Mouse (Mus musculus): ENCODE results near the gene Rsad1. TPM values are rescaled to one million over a fixed set of nuclear protein-coding genes. Genes with fewer than 3 reads are reported as not detected.

Gene Rsad1
- polyA plus RNA-seq, 1 experiment, result 5.7 TPM

- Histone ChIP-seq H3K4me1 (ENCODE audit: control insufficient read depth, insufficient read depth, insufficient read length) (peaks cover 4% of the 10 kb centered on the region; the same call in 1 of the 2 replicates), H3K4me3 (ENCODE audit: extremely low read depth, insufficient read depth, insufficient read length) (no peak overlapping the region), H3K27ac (ENCODE audit: insufficient read depth, low read length) (no peak overlapping the region), H3K36me3 (ENCODE audit: control insufficient read depth, insufficient read depth, low read length) (0 out of 2 replicates have a peak, but pooled peaks cover 2% of the 10 kb centered on the region), H3K27me3 (ENCODE audit: control insufficient read depth, insufficient read depth, low read length) (no peaks in the 10 kb centered on the region)
- DNase-seq (ENCODE audit: low read depth in 1 of 2, low spot score in 2 of 2), result no peak
- WGBS, result 96% methylated on average over 12 of the region's 12 CpGs
- TF ChIP-seq POLR2A (IDR thresholded peaks at IDR 0.05; ENCODE audit: low read depth, low read length) (no peak), CTCF (IDR thresholded peaks at IDR 0.05; ENCODE audit: extremely low read depth, insufficient read depth, insufficient read length, insufficient replicate concordance) (no peak)
Measured at GRCm38 (mm10) chr11:94543344-94543743, 5.7 kb downstream of the Rsad1 start.

DNA sequence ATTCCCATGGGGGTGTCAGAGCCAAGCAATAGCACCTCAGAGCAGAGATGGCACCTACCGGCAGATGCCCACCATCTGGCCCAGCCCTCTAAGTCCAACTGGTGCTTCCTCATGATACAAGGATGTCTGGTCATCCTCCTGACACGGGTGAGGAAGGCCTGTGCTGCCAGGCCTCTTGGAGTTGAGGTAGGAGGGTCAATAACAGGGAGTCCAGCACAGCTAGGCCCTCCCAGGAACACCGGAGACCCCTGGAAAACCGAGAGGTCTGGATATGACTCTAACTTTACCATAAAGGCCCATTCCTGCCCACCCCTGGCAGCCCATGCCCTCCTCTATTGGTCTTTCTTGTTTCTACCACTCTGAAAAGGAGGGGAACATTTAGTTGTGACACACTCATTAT, 6.7 kb downstream of the Rsad1 start:
- H3K27ac ChIP-seq (ENCODE audit: insufficient read depth, low read length), result no peak overlapping the region
- 0 out of 2 replicates have a peak, but pooled peaks cover 2% of the 10 kb centered on the region for H3K36me3 ChIP-seq (ENCODE audit: control insufficient read depth, insufficient read depth, low read length)
- TF ChIP-seq CTCF (IDR thresholded peaks at IDR 0.05; ENCODE audit: extremely low read depth, insufficient read depth, insufficient read length, insufficient replicate concordance) (no peak), POLR2A (IDR thresholded peaks at IDR 0.05; ENCODE audit: low read depth, low read length) (no peak)
- no peaks in the 10 kb centered on the region for H3K27me3 ChIP-seq (ENCODE audit: control insufficient read depth, insufficient read depth, low read length)
- DNase-seq (ENCODE audit: low read depth in 1 of 2, low spot score in 2 of 2), result no peak
- H3K4me1 ChIP-seq (ENCODE audit: control insufficient read depth, insufficient read depth, insufficient read length), result no peaks in the 10 kb centered on the region
- WGBS, result 85% methylated on average over 4 of the region's 4 CpGs
- H3K4me3 ChIP-seq (ENCODE audit: extremely low read depth, insufficient read depth, insufficient read length), result no peak overlapping the region

DNA sequence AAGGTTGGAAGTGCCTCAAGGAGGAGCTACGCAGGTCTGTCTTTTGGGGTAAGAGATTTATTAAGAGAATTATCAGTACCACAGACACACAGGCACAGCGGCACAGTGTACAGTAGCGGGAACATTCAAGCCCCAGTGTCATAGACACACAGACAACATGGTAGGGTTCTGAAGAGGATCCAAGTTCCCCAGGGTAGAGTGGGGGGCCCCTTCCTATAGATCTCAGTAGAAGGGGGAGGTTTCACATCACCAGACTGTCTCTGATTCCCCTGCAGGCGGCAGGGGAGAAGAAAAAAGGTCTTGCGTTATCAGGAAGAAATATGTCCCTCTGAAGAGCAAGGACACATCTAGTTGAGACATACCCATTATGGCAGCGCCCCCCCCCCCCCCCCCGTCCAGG, 9.3 kb downstream of the Rsad1 start:
- Histone ChIP-seq H3K27me3 (ENCODE audit: control insufficient read depth, insufficient read depth, low read length) (no peaks in the 10 kb centered on the region), H3K4me3 (ENCODE audit: extremely low read depth, insufficient read depth, insufficient read length) (no peak overlapping the region), H3K36me3 (ENCODE audit: control insufficient read depth, insufficient read depth, low read length) (0 out of 2 replicates have a peak, but pooled peaks cover 2% of the 10 kb centered on the region), H3K4me1 (ENCODE audit: control insufficient read depth, insufficient read depth, insufficient read length) (no peaks in the 10 kb centered on the region), H3K27ac (ENCODE audit: insufficient read depth, low read length) (no peak overlapping the region)
- DNase-seq (ENCODE audit: low read depth in 1 of 2, low spot score in 2 of 2), result no peak
- WGBS, result 91% methylated on average over 7 of the region's 7 CpGs
- TF ChIP-seq CTCF (IDR thresholded peaks at IDR 0.05; ENCODE audit: extremely low read depth, insufficient read depth, insufficient read length, insufficient replicate concordance) (no peak), POLR2A (IDR thresholded peaks at IDR 0.05; ENCODE audit: low read depth, low read length) (no peak)

- H3K4me3 ChIP-seq (ENCODE audit: extremely low read depth, insufficient read depth, insufficient read length), result no peak overlapping the region
- WGBS, result 85% methylated on average over 8 of the region's 8 CpGs
- no peak for DNase-seq (ENCODE audit: low read depth in 1 of 2, low spot score in 2 of 2)
- H3K27me3 ChIP-seq (ENCODE audit: control insufficient read depth, insufficient read depth, low read length), result no peaks in the 10 kb centered on the region
- no peak overlapping the region for H3K27ac ChIP-seq (ENCODE audit: insufficient read depth, low read length)
- TF ChIP-seq POLR2A (IDR thresholded peaks at IDR 0.05; ENCODE audit: low read depth, low read length) (no peak), CTCF (IDR thresholded peaks at IDR 0.05; ENCODE audit: extremely low read depth, insufficient read depth, insufficient read length, insufficient replicate concordance) (no peak)
- H3K36me3 ChIP-seq (ENCODE audit: control insufficient read depth, insufficient read depth, low read length), result 0 out of 2 replicates have a peak, but pooled peaks cover 2% of the 10 kb centered on the region
- no peaks in the 10 kb centered on the region for H3K4me1 ChIP-seq (ENCODE audit: control insufficient read depth, insufficient read depth, insufficient read length)
Measured at GRCm38 (mm10) chr11:94538733-94539292, 10.2 kb downstream of the Rsad1 start.

GRCm38 (mm10) chr11:94533171-94533570, 15.9 kb downstream of the Rsad1 start:
- Histone ChIP-seq H3K36me3 (ENCODE audit: control insufficient read depth, insufficient read depth, low read length) (no peaks in the 10 kb centered on the region), H3K27ac (ENCODE audit: insufficient read depth, low read length) (no peak overlapping the region), H3K4me1 (ENCODE audit: control insufficient read depth, insufficient read depth, insufficient read length) (no peaks in the 10 kb centered on the region), H3K4me3 (ENCODE audit: extremely low read depth, insufficient read depth, insufficient read length) (no peak overlapping the region), H3K27me3 (ENCODE audit: control insufficient read depth, insufficient read depth, low read length) (no peaks in the 10 kb centered on the region)
- DNase-seq (ENCODE audit: low read depth in 1 of 2, low spot score in 2 of 2), result no peak
- no peak for TF ChIP-seq POLR2A (IDR thresholded peaks at IDR 0.05; ENCODE audit: low read depth, low read length)
- TF ChIP-seq CTCF (IDR thresholded peaks at IDR 0.05; ENCODE audit: extremely low read depth, insufficient read depth, insufficient read length, insufficient replicate concordance), result no peak
- 92% methylated on average over 8 of the region's 8 CpGs for WGBS

- no peaks in the 10 kb centered on the region for H3K4me1 ChIP-seq (ENCODE audit: control insufficient read depth, insufficient read depth, insufficient read length)
- H3K4me3 ChIP-seq (ENCODE audit: extremely low read depth, insufficient read depth, insufficient read length), result no peak overlapping the region
- WGBS, result 49% methylated on average over 3 of the region's 3 CpGs
- TF ChIP-seq POLR2A (IDR thresholded peaks at IDR 0.05; ENCODE audit: low read depth, low read length) (no peak), CTCF (IDR thresholded peaks at IDR 0.05; ENCODE audit: extremely low read depth, insufficient read depth, insufficient read length, insufficient replicate concordance) (no peak)
- no peaks in the 10 kb centered on the region for H3K27me3 ChIP-seq (ENCODE audit: control insufficient read depth, insufficient read depth, low read length)
- H3K27ac ChIP-seq (ENCODE audit: insufficient read depth, low read length), result no peak overlapping the region
- DNase-seq (ENCODE audit: low read depth in 1 of 2, low spot score in 2 of 2), result no peak
- H3K36me3 ChIP-seq (ENCODE audit: control insufficient read depth, insufficient read depth, low read length), result no peaks in the 10 kb centered on the region
Measured at GRCm38 (mm10) chr11:94528879-94529278, 20.2 kb downstream of the Rsad1 start.

- Histone ChIP-seq H3K4me1 (ENCODE audit: control insufficient read depth, insufficient read depth, insufficient read length) (no peaks in the 10 kb centered on the region), H3K4me3 (ENCODE audit: extremely low read depth, insufficient read depth, insufficient read length) (no peak overlapping the region), H3K36me3 (ENCODE audit: control insufficient read depth, insufficient read depth, low read length) (no peaks in the 10 kb centered on the region), H3K27ac (ENCODE audit: insufficient read depth, low read length) (no peak overlapping the region), H3K27me3 (ENCODE audit: control insufficient read depth, insufficient read depth, low read length) (no peaks in the 10 kb centered on the region)
- 57% methylated on average over 9 of the region's 9 CpGs for WGBS
- TF ChIP-seq CTCF (IDR thresholded peaks at IDR 0.05; ENCODE audit: extremely low read depth, insufficient read depth, insufficient read length, insufficient replicate concordance) (no peak), POLR2A (IDR thresholded peaks at IDR 0.05; ENCODE audit: low read depth, low read length) (no peak)
- no peak for DNase-seq (ENCODE audit: low read depth in 1 of 2, low spot score in 2 of 2)
Measured at GRCm38 (mm10) chr11:94526171-94526879, 22.7 kb downstream of the Rsad1 start.

All from spleen, adult 2 months (tissue).